Mouse (Mus musculus): ENCODE results near the gene 4930562C15Rik.

GRCm38 (mm10) chr16:4835191-4835590 is at the start of gene 4930562C15Rik:
- TF ChIP-seq POLR2A (IDR thresholded peaks at IDR 0.05; ENCODE audit: low read depth, low read length): no peak
- TF ChIP-seq CTCF (IDR thresholded peaks at IDR 0.05; ENCODE audit: extremely low read depth, insufficient read depth, insufficient read length, insufficient replicate concordance): no peak
